Mouse (Mus musculus) skeletal muscle tissue, adult 2 months (tissue): ENCODE data around the gene Filip1l.
"Not testable (repeated sequence)": the region's sequence is repeated elsewhere in the genome, so short reads cannot be mapped to it uniquely, and the experiment has no call there.

Source experiments
- DNase-seq: peaks from one replicate; pipeline ENCODE4 v3.0.0-alpha.2; 2012; ENCODE audit warnings: low read depth, low spot score

The Filip1l gene

GRCm38 (mm10) chr16:57353166-57353721 lies 351 bp downstream of the Filip1l start:
- DNase-seq, result peak; percentile 78

- DNase-seq, result peak; percentile 78
Observed at GRCm38 (mm10) chr16:57353932-57354331, 1.0 kb downstream of the Filip1l start.

- DNase-seq, result no peak
Observed at GRCm38 (mm10) chr16:57356454-57356853, 3.6 kb downstream of the Filip1l start.

DNA sequence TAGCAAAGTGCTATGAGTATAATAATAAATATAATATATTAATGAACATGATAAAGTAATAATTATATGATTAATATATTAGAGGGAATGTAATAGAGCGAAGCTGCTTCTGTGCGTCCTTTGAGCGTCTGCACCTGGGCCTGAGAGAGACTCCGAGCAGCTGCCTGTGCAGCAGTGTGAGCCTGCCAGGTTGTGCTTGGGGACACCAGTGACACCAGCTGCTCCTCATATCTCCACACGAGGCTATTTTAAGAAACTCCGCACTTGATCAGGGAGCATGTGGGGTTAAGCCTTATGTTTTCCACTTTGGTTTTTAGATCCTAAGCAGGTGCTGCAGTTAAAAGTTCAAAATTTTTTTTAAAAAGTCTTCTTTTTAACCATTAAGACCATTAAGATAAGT lies 4.1 kb downstream of the Filip1l start:
- peak; percentile 90 for DNase-seq

- DNase-seq, result no peak
Observed at GRCm38 (mm10) chr16:57359251-57359650, 6.4 kb downstream of the Filip1l start.

DNA sequence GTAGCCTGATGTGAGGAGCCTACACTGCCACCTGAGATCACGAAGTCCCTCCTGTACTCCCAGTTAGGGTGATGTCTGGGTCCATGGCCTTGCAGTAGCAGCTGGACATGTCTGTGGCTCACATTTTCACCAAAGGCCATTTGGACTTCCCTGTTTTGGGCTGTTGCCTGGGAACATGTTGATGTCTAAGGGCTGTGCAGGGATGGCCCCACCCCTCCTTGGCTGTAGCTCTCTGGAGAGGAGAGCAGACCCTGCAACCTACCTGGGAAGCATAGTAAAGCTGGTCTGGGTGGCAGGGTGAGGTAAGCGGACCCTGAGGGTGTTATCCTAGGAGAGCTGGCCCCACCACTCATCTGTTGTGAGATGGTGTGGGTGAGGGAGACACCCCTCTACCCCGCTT lies 7.9 kb downstream of the Filip1l start:
- DNase-seq, result no peak

DNA sequence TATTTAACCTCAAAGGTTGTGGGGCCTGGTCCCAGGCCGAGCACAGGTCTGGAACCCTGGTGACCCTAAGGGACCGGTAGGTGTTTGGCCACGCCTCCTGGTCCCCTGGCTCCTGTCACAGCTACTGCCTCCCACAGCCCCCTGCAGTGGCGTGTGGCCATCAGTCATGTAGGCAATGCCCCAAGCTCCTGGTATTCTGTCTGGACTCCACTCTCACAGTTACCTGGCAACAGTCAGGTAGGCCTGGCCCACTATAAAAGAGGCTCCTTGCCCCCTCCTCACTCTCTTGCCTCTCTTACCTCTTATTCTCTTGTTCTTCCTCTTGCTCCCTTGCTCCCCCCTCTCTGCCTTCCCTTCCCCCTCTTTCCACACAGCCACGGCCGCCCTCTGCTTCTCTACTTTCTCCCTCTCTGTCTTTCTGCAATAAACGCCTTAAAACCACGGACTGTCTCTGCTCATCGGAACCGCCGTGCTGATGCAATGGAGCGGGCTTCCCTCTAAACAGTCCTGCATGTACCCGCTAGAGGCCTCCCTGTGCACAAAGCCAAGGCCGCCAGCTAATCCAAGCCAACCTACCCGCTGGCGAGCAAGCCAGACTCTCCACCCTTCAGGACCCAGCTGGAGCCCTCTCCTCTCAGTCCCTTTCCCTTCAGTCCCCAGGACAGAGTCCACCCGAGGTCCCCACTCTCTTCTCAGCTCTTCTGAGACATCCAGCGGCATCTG lies 9.9 kb downstream of the Filip1l start:
- DNase-seq, result peak; percentile 45

GRCm38 (mm10) chr16:57364498-57364897 lies 11.6 kb downstream of the Filip1l start:
- DNase-seq, result no peak

- no peak for DNase-seq
Observed at GRCm38 (mm10) chr16:57366141-57366540, 13.2 kb downstream of the Filip1l start.

DNA sequence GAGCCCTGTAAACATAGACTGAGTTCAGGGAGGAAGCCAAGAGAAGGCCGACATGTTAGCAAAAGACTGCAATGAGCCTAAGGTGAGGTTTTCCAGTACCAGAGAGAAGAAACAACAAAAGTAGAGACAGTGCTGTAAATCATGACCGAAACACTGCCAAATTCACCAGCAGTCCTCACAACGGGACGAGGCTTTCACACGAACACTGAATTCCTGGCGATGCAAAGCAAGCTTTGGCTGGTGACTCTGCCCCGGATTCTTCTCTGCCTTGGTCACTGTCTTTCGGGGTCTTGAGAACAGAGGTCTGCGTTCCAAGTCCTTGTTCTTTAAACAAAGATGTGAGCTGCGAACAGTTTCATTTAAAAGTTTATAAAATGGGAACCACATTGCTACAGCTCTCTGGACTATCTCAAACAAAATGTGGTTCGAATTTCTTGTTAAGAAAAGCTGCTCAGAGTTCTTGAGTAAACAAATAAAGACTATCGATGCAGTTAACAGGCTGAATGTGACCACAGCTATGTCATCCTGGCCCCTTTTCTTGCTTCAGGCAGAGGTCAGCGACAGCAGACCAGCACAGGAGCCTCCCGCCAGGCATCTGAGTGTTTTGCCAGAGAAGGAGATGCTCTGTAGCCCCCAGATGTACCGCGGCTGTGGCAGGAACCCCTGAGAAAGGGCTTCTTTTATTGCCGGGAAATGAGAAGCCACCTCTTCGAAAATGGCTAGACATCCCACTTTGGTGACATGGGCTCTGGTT lies 14.2 kb downstream of the Filip1l start:
- DNase-seq, result no peak

DNA sequence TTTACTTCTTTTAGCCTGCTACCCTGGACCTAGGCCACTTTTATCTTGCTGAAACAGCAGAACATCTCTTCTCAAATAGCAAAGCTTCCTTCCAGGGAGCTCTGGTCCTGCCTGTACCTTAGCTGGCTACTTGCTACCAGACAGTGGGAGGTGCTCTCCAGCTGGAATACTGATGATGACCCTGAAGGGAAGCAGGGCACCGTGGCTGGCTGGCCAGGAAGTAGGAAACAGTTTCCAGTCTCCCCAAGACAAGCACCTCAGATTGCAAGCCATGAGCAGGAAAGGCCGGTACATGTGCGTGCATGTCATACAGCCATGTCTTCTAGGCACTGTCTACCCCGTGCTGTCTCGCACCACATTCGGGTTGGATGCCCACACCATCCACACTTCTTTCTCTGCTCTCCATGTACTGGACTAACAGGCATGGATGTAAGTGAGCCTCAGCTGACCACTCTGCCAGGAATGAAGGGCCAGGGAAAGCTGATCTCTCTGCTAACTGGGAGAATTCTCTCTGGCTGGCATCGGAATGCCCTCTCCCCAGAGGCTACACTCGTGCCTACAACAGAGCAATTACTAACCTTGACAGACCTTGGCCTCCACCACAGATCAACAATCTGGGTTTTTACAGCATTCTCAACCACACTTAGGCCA lies 17.1 kb downstream of the Filip1l start:
- DNase-seq, result peak; percentile 88

DNA sequence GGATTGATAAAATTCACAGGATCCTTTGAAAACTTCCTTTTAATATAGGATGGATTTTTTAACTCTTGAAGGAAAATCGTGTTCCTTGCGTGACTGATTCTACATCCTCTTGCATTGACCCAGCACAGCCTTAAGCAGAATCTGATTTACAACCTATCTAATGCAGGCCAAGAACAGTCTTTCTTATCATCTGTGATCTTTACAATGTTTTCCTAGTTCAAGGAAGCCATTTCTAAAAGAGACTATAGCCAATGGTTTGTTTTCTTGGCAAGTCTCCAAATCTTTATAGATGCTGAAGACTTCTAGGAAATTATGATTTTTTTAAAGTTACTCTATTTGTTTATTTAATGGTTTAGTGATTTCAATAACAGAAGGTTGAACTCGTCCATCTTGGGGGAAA lies 19.3 kb downstream of the Filip1l start:
- no peak for DNase-seq

GRCm38 (mm10) chr16:57375248-57375837 lies 22.4 kb downstream of the Filip1l start:
- DNase-seq, result no peak

GRCm38 (mm10) chr16:57378631-57379330 lies 25.9 kb downstream of the Filip1l start:
- no peak for DNase-seq

DNA sequence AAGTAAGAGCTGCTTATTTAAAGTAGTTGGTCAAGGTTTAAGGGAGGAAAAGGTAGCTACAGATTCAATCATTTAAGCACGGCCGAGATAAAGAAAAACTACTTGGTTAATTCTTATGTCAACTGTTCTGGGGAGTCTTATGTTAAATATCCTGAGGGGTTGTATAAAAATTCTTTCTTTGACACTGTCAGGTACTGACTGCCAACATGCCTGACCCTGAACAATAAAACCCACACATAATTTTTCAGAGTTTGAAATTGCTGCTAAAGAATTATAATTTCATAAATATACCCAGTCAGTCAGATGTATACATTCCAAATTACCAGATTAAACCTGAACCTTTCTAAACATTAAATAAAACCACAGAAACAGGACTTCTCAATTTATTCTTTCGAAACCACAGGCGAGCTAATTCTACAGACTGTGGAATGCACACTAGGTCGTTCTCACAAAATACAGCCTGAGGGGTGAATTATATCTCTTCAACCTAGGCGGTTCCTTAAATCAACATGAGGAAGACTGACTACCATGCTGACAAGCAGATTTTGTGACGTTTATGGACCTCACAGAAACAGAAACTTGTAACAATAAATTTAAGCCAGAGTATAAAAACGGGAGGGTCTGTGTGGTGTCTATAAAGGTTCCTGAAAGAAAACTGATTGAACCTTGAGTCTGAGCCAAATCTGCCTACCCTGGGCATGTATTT lies 30.5 kb downstream of the Filip1l start:
- no peak for DNase-seq

- DNase-seq, result no peak
Observed at GRCm38 (mm10) chr16:57384274-57384673, 31.4 kb downstream of the Filip1l start.

DNA sequence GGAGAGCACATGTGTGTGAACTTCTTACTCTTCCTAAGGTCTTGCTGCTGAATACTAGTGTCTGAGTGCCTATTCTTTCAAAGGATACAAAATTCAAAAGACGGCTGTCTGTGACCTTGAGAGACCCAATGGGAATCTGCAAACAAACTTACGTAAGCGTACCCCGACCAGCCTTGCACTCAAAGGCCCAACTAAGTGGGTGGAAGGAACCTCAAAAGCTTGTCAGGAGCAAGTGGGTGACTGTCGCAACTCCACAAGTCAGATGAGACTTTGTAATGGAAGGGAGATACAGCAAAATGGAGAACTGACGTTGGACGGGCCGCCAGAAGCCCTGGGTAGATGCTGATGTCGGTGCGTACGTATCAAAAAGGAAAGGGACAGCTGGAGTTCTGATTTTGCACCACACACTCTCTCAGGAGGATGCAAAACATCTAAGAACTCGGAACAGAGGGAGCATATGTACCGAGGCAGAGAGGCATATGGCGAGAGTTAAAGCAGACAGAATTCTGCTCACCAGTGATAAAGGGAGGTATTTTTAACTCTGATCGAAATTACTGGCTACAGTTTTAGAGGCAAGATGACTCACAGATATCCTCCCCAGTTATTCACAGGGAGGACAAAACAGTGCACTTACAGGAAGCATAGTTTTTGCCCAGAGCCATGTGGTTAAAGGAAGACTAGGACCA lies 36.8 kb downstream of the Filip1l start:
- no peak for DNase-seq

DNA sequence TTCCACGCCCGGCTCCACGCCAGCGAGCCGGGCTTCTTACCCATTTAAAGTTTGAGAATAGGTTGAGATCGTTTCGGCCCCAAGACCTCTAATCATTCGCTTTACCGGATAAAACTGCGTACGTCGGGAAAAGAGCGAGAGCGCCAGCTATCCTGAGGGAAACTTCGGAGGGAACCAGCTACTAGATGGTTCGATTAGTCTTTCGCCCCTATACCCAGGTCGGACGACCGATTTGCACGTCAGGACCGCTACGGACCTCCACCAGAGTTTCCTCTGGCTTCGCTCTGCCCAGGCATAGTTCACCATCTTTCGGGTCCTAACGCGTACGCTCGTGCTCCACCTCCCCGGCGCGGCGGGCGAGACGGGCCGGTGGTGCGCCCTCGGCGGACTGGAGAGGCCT lies 38.3 kb downstream of the Filip1l start:
- not testable (repeated sequence) for DNase-seq

GRCm38 (mm10) chr16:57392461-57392860 lies 39.6 kb downstream of the Filip1l start:
- DNase-seq, result no peak

DNA sequence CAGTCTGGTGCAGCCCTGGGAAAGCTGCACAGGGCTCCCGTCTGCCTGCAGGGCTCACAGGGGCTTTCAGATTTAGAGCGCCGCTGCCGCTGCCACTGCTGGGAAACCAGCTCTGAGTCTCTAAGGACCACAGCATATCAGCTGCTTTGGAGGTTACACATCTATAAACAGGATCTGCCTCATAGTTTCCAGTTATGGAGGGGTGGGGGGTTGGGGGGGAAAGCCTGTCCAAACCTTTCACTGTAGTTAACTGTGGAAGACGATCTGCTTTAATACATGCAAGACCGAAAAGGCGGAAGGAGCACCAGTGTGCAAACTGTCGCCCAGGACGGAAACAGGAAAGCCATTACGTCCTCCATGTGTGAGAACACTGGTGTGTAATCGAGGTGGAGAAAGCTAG lies 40.3 kb downstream of the Filip1l start:
- DNase-seq, result peak; percentile 52
